Comparison of ENCODE assay signal across 9 mouse cellular contexts in the genomic region with DNA sequence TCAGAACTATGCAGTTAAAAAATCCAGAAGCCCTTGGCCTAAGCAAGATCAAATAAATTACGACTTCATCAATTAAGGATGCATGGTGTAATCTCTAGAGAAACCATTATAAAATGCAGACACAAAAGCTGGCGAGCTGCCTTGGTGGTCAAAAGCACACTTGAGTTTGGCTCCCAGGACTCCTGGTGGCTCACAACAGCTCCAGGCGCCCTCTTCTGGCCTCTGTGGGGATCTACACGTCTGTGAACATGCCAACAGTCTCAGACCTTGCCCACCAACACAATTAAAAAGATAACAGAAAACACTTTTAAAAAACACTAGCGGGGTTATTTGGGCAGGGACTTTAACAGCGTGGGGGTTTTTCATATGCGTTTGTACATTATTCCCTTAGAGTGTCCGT. TPM values are rescaled to one million over a fixed set of nuclear protein-coding genes. Genes with fewer than 3 reads are reported as not detected.
DNase-seq lines count a peak whose midpoint lies in the region; ATAC-seq and TF ChIP-seq lines count a peak whose summit lies in the region.
"Had no signal": no experiment of that assay in that cellular context is flagged by ENCODE, and none has a peak within 500 bp of the region (broad histone marks: within the 10 kb centered on the region; RNA-seq: fewer than 3 reads in every experiment).

No protein-coding gene starts in this region.

- no peak overlapping the region for H3K4me3 ChIP-seq in hindbrain, embryonic 10.5 days
- H3K4me3 ChIP-seq in hindbrain, embryonic 13.5 days, result no peak overlapping the region
- H3K4me3 ChIP-seq in heart, postnatal 0 days (ENCODE audit: low read depth, low read length), result no peak overlapping the region
- H3K4me3 ChIP-seq: myocyte had no signal

- H3K27ac ChIP-seq in hindbrain, embryonic 10.5 days, result no peak overlapping the region
- no peak overlapping the region for H3K27ac ChIP-seq in hindbrain, embryonic 13.5 days
- no peak overlapping the region for H3K27ac ChIP-seq in heart, postnatal 0 days (ENCODE audit: low read depth)

- TF ChIP-seq EP300 in heart, postnatal 0 days (IDR thresholded peaks at IDR 0.05; ENCODE audit: low read depth), result no peak

- peak; percentile 64 for DNase-seq in hindbrain, embryonic 10.5 days (ENCODE audit: low spot score)
- DNase-seq in adipocyte (ENCODE audit: low spot score), result peak; percentile 80
- peak; percentile 84 for DNase-seq in embryo, embryonic 10 days (ENCODE audit: low spot score)
- peak; percentile 76 for DNase-seq in heart, postnatal 0 days (ENCODE audit: low spot score)
- DNase-seq in layer of hippocampus, postnatal 14 days (ENCODE audit: low spot score in 2 of 2), result peak; percentile 69 to 78
- peak; percentile 27 to 43 for DNase-seq in spleen, postnatal 36 days (ENCODE audit: low spot score in 2 of 2)

- H3K27me3 ChIP-seq in hindbrain, embryonic 10.5 days (ENCODE audit: insufficient read depth, poor library complexity, severe bottlenecking), result no peaks in the 10 kb centered on the region
- no peaks in the 10 kb centered on the region for H3K27me3 ChIP-seq in hindbrain, embryonic 13.5 days
- no peaks in the 10 kb centered on the region for H3K27me3 ChIP-seq in heart, postnatal 0 days (ENCODE audit: control insufficient read depth, insufficient read depth, low read length)

- no peak for ATAC-seq in hindbrain, embryonic 13.5 days (ENCODE audit: low FRiP score)
- peak; percentile 44 for ATAC-seq in heart, postnatal 0 days (ENCODE audit: insufficient read depth, low read depth)
- ATAC-seq in megakaryocyte-erythroid progenitor cell, adult 5-6 weeks (replicated peaks; ENCODE audit: low FRiP score, low TSS enrichment, poor library complexity, severe bottlenecking), result peak; percentile 81

- H3K36me3 ChIP-seq in hindbrain, embryonic 10.5 days, result no peaks in the 10 kb centered on the region
- no peaks in the 10 kb centered on the region for H3K36me3 ChIP-seq in hindbrain, embryonic 13.5 days
- H3K36me3 ChIP-seq in heart, postnatal 0 days (replicated peaks; ENCODE audit: control insufficient read depth, insufficient read depth, low read length), result no peaks in the 10 kb centered on the region

- H3K4me2 ChIP-seq in hindbrain, embryonic 13.5 days, result no peak overlapping the region
- H3K4me2 ChIP-seq in heart, postnatal 0 days (ENCODE audit: low read depth, low read length), result no peak overlapping the region

- WGBS in hindbrain, embryonic 10.5 days, result 36% methylated on average over 8 of the region's 8 CpGs
- WGBS in hindbrain, embryonic 13.5 days, result 35% methylated on average over 8 of the region's 8 CpGs
- WGBS in heart, postnatal 0 days, result 22% methylated on average over 8 of the region's 8 CpGs

- H3K9ac ChIP-seq in hindbrain, embryonic 13.5 days, result no peak overlapping the region
- no peak overlapping the region for H3K9ac ChIP-seq in heart, postnatal 0 days (replicated peaks; ENCODE audit: low read depth, low read length)

- TF ChIP-seq CTCF in heart, postnatal 0 days (IDR thresholded peaks at IDR 0.05; ENCODE audit: low read depth), result peak; percentile 72

- peaks cover 5% of the 10 kb centered on the region; the same call in 1 of the 2 replicates for H3K9me3 ChIP-seq in hindbrain, embryonic 10.5 days
- H3K9me3 ChIP-seq in hindbrain, embryonic 13.5 days, result 0 out of 2 replicates have a peak, but pooled peaks cover 6% of the 10 kb centered on the region
- H3K9me3 ChIP-seq in heart, postnatal 0 days (replicated peaks; ENCODE audit: control insufficient read depth, low read length), result no peaks in the 10 kb centered on the region

- H3K4me1 ChIP-seq in hindbrain, embryonic 10.5 days (replicated peaks), result peaks cover 11% of the 10 kb centered on the region
- H3K4me1 ChIP-seq in hindbrain, embryonic 13.5 days (replicated peaks), result peaks cover 12% of the 10 kb centered on the region
- peaks cover 14% of the 10 kb centered on the region for H3K4me1 ChIP-seq in heart, postnatal 0 days (ENCODE audit: control insufficient read depth, insufficient read depth)

RNA-seq across cellular contexts. Expression of a gene that starts 12.4 kb away (rescaled TPM):
- 0.52 and 1.8 TPM in 2 replicates for polyA plus RNA-seq in hindbrain, embryonic 10.5 days (2016; fragmentation: Nextera tagmentation; extraction: Ambion mirVana)
- polyA plus RNA-seq in hindbrain, embryonic 13.5 days (2015; fragmentation: Nextera tagmentation; extraction: Ambion mirVana), result 0.19 and 0.26 TPM in 2 replicates
- total RNA-seq in heart, postnatal 0 days (2014; rRNA removed; ENCODE audit: low replicate concordance), result 19.4 and 75.5 TPM in 2 replicates
- 13.8 and 13.9 TPM in 2 replicates for polyA plus RNA-seq in heart, postnatal 0 days (2015; fragmentation: Nextera tagmentation; extraction: Ambion mirVana)
- under 1 TPM; 0.52 to 0.67 TPM for total RNA-seq in layer of hippocampus, postnatal 14 days (2021)
- total RNA-seq in megakaryocyte-erythroid progenitor cell, adult 5-6 weeks (2014; fragmentation: Nextera tagmentation), result not detected in 2 replicates
- not detected in 2 replicates for total RNA-seq in megakaryocyte-erythroid progenitor cell, adult 5-6 weeks (2017)

RNA-seq across cellular contexts. Expression of a gene that starts 16.0 kb away (rescaled TPM):
- polyA plus RNA-seq in hindbrain, embryonic 10.5 days (2016; fragmentation: Nextera tagmentation; extraction: Ambion mirVana), result not detected in 2 replicates
- polyA plus RNA-seq in hindbrain, embryonic 13.5 days (2015; fragmentation: Nextera tagmentation; extraction: Ambion mirVana), result not detected in 2 replicates
- not detected in 2 replicates for total RNA-seq in heart, postnatal 0 days (2014; rRNA removed; ENCODE audit: low replicate concordance)
- not detected in 2 replicates for polyA plus RNA-seq in heart, postnatal 0 days (2015; fragmentation: Nextera tagmentation; extraction: Ambion mirVana)
- total RNA-seq in layer of hippocampus, postnatal 14 days (2021), result not detected
- total RNA-seq in megakaryocyte-erythroid progenitor cell, adult 5-6 weeks (2014; fragmentation: Nextera tagmentation), result not detected in 2 replicates
- total RNA-seq in megakaryocyte-erythroid progenitor cell, adult 5-6 weeks (2017), result not detected in 2 replicates
- polyA plus RNA-seq: myocyte had no signal

Comparison
In these comparisons a context has a peak if more than half of its experiments do, and no peak if none do; other contexts are left out.
1. RNA of a gene that starts 12.4 kb away (total RNA-seq): 19.4 to 75.5 TPM in heart, postnatal 0 days; 0.52 to 0.67 TPM in layer of hippocampus, postnatal 14 days and not detected in megakaryocyte-erythroid progenitor cell, adult 5-6 weeks; every median in the first group is over 10 times any median in the second.
2. Peak in every context shown above with its lines, with median percentiles within 50 percentile points of each other: DNase-seq.